Mouse (Mus musculus): Measurements from ENCODE around the gene Slc13a4. TPM values are rescaled to one million over a fixed set of nuclear protein-coding genes. Genes with fewer than 3 reads are reported as not detected.

The Slc13a4 gene
- polyA plus RNA-seq, 1 experiment from 2014 or later = 0.19 TPM

- Histone ChIP-seq H3K4me2 (no peak overlapping the region), H3K9ac (ENCODE audit: low read length) (no peak overlapping the region), H3K36me3 (ENCODE audit: control insufficient read depth, insufficient read depth, low read length) (no peaks in the 10 kb centered on the region), H3K9me3 (ENCODE audit: control insufficient read depth, low read length) (no peaks in the 10 kb centered on the region), H3K4me3 (ENCODE audit: low read depth, low read length) (no peak overlapping the region), H3K27me3 (ENCODE audit: control insufficient read depth, insufficient read depth, low read length) (no peaks in the 10 kb centered on the region), H3K4me1 (ENCODE audit: control insufficient read depth, insufficient read depth, low read length) (no peaks in the 10 kb centered on the region), H3K27ac (ENCODE audit: low read depth, low read length) (no peak overlapping the region)
- no peak for ATAC-seq (ENCODE audit: low FRiP score)
- no peak for DNase-seq (ENCODE audit: low spot score, missing footprints)
- WGBS = 92% methylated on average over 2 of the region's 2 CpGs
Observed at GRCm38 (mm10) chr6:35294964-35295363, 13.0 kb downstream of the Slc13a4 start.

GRCm38 (mm10) chr6:35289676-35290075 lies 18.3 kb downstream of the Slc13a4 start:
- H3K4me2 ChIP-seq = no peak overlapping the region
- no peak overlapping the region for H3K9ac ChIP-seq (ENCODE audit: low read length)
- H3K36me3 ChIP-seq (ENCODE audit: control insufficient read depth, insufficient read depth, low read length) = no peaks in the 10 kb centered on the region
- ATAC-seq (ENCODE audit: low FRiP score) = no peak
- no peaks in the 10 kb centered on the region for H3K9me3 ChIP-seq (ENCODE audit: control insufficient read depth, low read length)
- no peak for DNase-seq (ENCODE audit: low spot score, missing footprints)
- no peaks in the 10 kb centered on the region; the same call in 1 of the 2 replicates for H3K4me1 ChIP-seq (ENCODE audit: control insufficient read depth, insufficient read depth, low read length)
- no peaks in the 10 kb centered on the region for H3K27me3 ChIP-seq (ENCODE audit: control insufficient read depth, insufficient read depth, low read length)
- H3K4me3 ChIP-seq (ENCODE audit: low read depth, low read length) = no peak overlapping the region
- no peak overlapping the region for H3K27ac ChIP-seq (ENCODE audit: low read depth, low read length)
- WGBS = 90% methylated on average over 8 of the region's 8 CpGs

GRCm38 (mm10) chr6:35288920-35289319 lies 19.0 kb downstream of the Slc13a4 start:
- peak; percentile 30; the same call in 1 of the 2 replicates for ATAC-seq (ENCODE audit: low FRiP score)
- H3K27ac ChIP-seq (ENCODE audit: low read depth, low read length) = no peak overlapping the region
- no peaks in the 10 kb centered on the region for H3K9me3 ChIP-seq (ENCODE audit: control insufficient read depth, low read length)

GRCm38 (mm10) chr6:35288114-35288761 lies 19.7 kb downstream of the Slc13a4 start:
- H3K4me3 ChIP-seq (ENCODE audit: low read depth, low read length) = no peak overlapping the region
- H3K36me3 ChIP-seq (ENCODE audit: control insufficient read depth, insufficient read depth, low read length) = no peaks in the 10 kb centered on the region
- no peaks in the 10 kb centered on the region for H3K9me3 ChIP-seq (ENCODE audit: control insufficient read depth, low read length)
- no peak overlapping the region for H3K9ac ChIP-seq (ENCODE audit: low read length)
- WGBS = 80% methylated on average over 11 of the region's 11 CpGs
- no peak overlapping the region for H3K27ac ChIP-seq (ENCODE audit: low read depth, low read length)
- no peaks in the 10 kb centered on the region; the same call in 1 of the 2 replicates for H3K4me1 ChIP-seq (ENCODE audit: control insufficient read depth, insufficient read depth, low read length)
- no peak overlapping the region for H3K4me2 ChIP-seq
- no peaks in the 10 kb centered on the region for H3K27me3 ChIP-seq (ENCODE audit: control insufficient read depth, insufficient read depth, low read length)
- no peak for DNase-seq (ENCODE audit: low spot score, missing footprints)
- no peak for ATAC-seq (ENCODE audit: low FRiP score)

More at GRCm38 (mm10) chr6:35288920-35289319, 19.0 kb downstream of the Slc13a4 start:
- DNase-seq (ENCODE audit: low spot score, missing footprints) = no peak
- Histone ChIP-seq H3K9ac (ENCODE audit: low read length) (no peak overlapping the region), H3K4me1 (ENCODE audit: control insufficient read depth, insufficient read depth, low read length) (no peaks in the 10 kb centered on the region; the same call in 1 of the 2 replicates), H3K4me3 (ENCODE audit: low read depth, low read length) (no peak overlapping the region), H3K36me3 (ENCODE audit: control insufficient read depth, insufficient read depth, low read length) (no peaks in the 10 kb centered on the region), H3K4me2 (no peak overlapping the region), H3K27me3 (ENCODE audit: control insufficient read depth, insufficient read depth, low read length) (no peaks in the 10 kb centered on the region)
- 39% methylated on average over 7 of the region's 7 CpGs for WGBS

GRCm38 (mm10) chr6:35279306-35279705 lies 28.6 kb downstream of the Slc13a4 start:
- Histone ChIP-seq H3K4me3 (ENCODE audit: low read depth, low read length) (no peak overlapping the region), H3K9ac (ENCODE audit: low read length) (no peak overlapping the region), H3K27ac (ENCODE audit: low read depth, low read length) (no peak overlapping the region), H3K27me3 (ENCODE audit: control insufficient read depth, insufficient read depth, low read length) (no peaks in the 10 kb centered on the region), H3K4me2 (no peak overlapping the region), H3K36me3 (ENCODE audit: control insufficient read depth, insufficient read depth, low read length) (no peaks in the 10 kb centered on the region), H3K9me3 (ENCODE audit: control insufficient read depth, low read length) (no peaks in the 10 kb centered on the region), H3K4me1 (ENCODE audit: control insufficient read depth, insufficient read depth, low read length) (no peaks in the 10 kb centered on the region)
- ATAC-seq (ENCODE audit: low FRiP score) = no peak
- DNase-seq (ENCODE audit: low spot score, missing footprints) = no peak
- 83% methylated on average over 10 of the region's 10 CpGs for WGBS

- Histone ChIP-seq H3K9me3 (ENCODE audit: control insufficient read depth, low read length) (no peaks in the 10 kb centered on the region), H3K9ac (ENCODE audit: low read length) (no peak overlapping the region), H3K4me1 (ENCODE audit: control insufficient read depth, insufficient read depth, low read length) (no peaks in the 10 kb centered on the region), H3K36me3 (ENCODE audit: control insufficient read depth, insufficient read depth, low read length) (no peaks in the 10 kb centered on the region), H3K4me2 (no peak overlapping the region), H3K27ac (ENCODE audit: low read depth, low read length) (no peak overlapping the region), H3K27me3 (ENCODE audit: control insufficient read depth, insufficient read depth, low read length) (no peaks in the 10 kb centered on the region), H3K4me3 (ENCODE audit: low read depth, low read length) (no peak overlapping the region)
- DNase-seq (ENCODE audit: low spot score, missing footprints) (no peak), ATAC-seq (ENCODE audit: low FRiP score) (no peak)
- WGBS = 67% methylated on average over 10 of the region's 10 CpGs
Observed at GRCm38 (mm10) chr6:35277903-35278587, 29.9 kb downstream of the Slc13a4 start.

GRCm38 (mm10) chr6:35273391-35274082 lies 34.4 kb downstream of the Slc13a4 start:
- H3K4me3 ChIP-seq (ENCODE audit: low read depth, low read length) = no peak overlapping the region
- no peaks in the 10 kb centered on the region for H3K36me3 ChIP-seq (ENCODE audit: control insufficient read depth, insufficient read depth, low read length)
- no peak overlapping the region for H3K4me2 ChIP-seq
- no peaks in the 10 kb centered on the region for H3K27me3 ChIP-seq (ENCODE audit: control insufficient read depth, insufficient read depth, low read length)
- H3K27ac ChIP-seq (ENCODE audit: low read depth, low read length) = no peak overlapping the region
- 80% methylated on average over 11 of the region's 11 CpGs for WGBS
- H3K4me1 ChIP-seq (ENCODE audit: control insufficient read depth, insufficient read depth, low read length) = no peaks in the 10 kb centered on the region
- H3K9ac ChIP-seq (ENCODE audit: low read length) = no peak overlapping the region
- ATAC-seq (ENCODE audit: low FRiP score) (no peak), DNase-seq (ENCODE audit: low spot score, missing footprints) (no peak)
- no peaks in the 10 kb centered on the region for H3K9me3 ChIP-seq (ENCODE audit: control insufficient read depth, low read length)

- H3K27ac ChIP-seq (ENCODE audit: low read depth, low read length) = no peak overlapping the region
Observed at GRCm38 (mm10) chr6:35271868-35272765, 35.8 kb downstream of the Slc13a4 start.

More at GRCm38 (mm10) chr6:35271868-35272765, 35.8 kb downstream of the Slc13a4 start:
- no peak for ATAC-seq (ENCODE audit: low FRiP score)
- WGBS = 91% methylated on average over 20 of the region's 20 CpGs
- Histone ChIP-seq H3K4me2 (no peak overlapping the region), H3K9ac (ENCODE audit: low read length) (no peak overlapping the region), H3K4me1 (ENCODE audit: control insufficient read depth, insufficient read depth, low read length) (no peaks in the 10 kb centered on the region), H3K9me3 (ENCODE audit: control insufficient read depth, low read length) (no peaks in the 10 kb centered on the region), H3K36me3 (ENCODE audit: control insufficient read depth, insufficient read depth, low read length) (no peaks in the 10 kb centered on the region), H3K4me3 (ENCODE audit: low read depth, low read length) (no peak overlapping the region), H3K27me3 (ENCODE audit: control insufficient read depth, insufficient read depth, low read length) (no peaks in the 10 kb centered on the region)
- DNase-seq (ENCODE audit: low spot score, missing footprints) = no peak

Data from midbrain, embryonic 11.5 days (tissue).